Mouse (Mus musculus) lung, adult 2 months (tissue): Measurements from ENCODE around the gene Fasn.

Experiments
- CTCF ChIP-seq: fragments of 200-500 bp; IDR thresholded peaks from 2 replicates; pipeline ENCODE4 v1.5.1; 2011; ENCODE audit warnings: mild to moderate bottlenecking, low read length, control low read depth; ENCODE audit not compliant: insufficient read depth
- POLR2A ChIP-seq: fragments of 200-500 bp; IDR thresholded peaks from 2 replicates; pipeline ENCODE4 v1.6.1; 2011; ENCODE audit warnings: low read depth, mild to moderate bottlenecking, control low read depth, low read length, borderline replicate concordance; ENCODE audit errors: extremely low read depth

DNA sequence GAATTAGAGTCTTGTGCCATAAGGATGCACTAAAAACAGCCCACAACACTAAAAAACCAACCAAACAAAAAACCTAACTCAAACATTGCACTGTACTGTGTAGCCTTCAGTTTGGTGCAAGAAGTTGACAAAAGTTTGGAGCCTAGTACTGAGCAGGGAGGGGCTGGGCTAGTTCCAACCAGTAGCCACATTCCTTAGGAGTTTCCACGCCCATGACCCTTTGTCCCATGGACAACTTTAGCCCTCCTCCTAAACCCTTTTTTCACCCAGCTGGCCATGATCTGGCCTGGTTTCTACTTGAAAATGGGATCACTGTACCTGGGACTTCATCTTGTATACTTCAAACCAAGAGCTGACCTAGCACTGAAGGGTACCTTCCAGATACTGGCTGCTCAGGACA, 26.8 kb upstream of the Fasn start:
- TF ChIP-seq CTCF (no peak), POLR2A (no peak)
